Mouse (Mus musculus) lung, adult 2 months (tissue): Measurements from ENCODE around the gene Hmox1.

ENCODE experiments used
- CTCF ChIP-seq: fragments of 200-500 bp; IDR thresholded peaks from 2 replicates; pipeline ENCODE4 v1.5.1; 2011; ENCODE audit warnings: mild to moderate bottlenecking, low read length, control low read depth; ENCODE audit not compliant: insufficient read depth
- POLR2A ChIP-seq: fragments of 200-500 bp; IDR thresholded peaks from 2 replicates; pipeline ENCODE4 v1.6.1; 2011; ENCODE audit warnings: low read depth, mild to moderate bottlenecking, control low read depth, low read length, borderline replicate concordance; ENCODE audit errors: extremely low read depth

GRCm38 (mm10) chr8:75109236-75109967 is 16.0 kb downstream of the Hmox1 start, which contains the start of gene Mcm5:
- peak; percentile 56; the same call in 1 of the 2 replicates for TF ChIP-seq POLR2A
- TF ChIP-seq CTCF = no peak
